7 mouse cellular contexts compared by ENCODE assay signal in genomic region chr4:55843727-55844401, GRCm38 (mm10).
DNase-seq lines count a peak whose midpoint lies in the region; ATAC-seq lines count a peak whose summit lies in the region.

No protein-coding gene starts in this region.

- H3K27me3 ChIP-seq in embryonic facial prominence, embryonic 13.5 days: no peaks in the 10 kb centered on the region
- H3K27me3 ChIP-seq in intestine, embryonic 15.5 days (replicated peaks): no peaks in the 10 kb centered on the region
- H3K27me3 ChIP-seq in stomach, embryonic 14.5 days (ENCODE audit: control insufficient read depth, insufficient read depth, low read length): no peaks in the 10 kb centered on the region

- H3K9ac ChIP-seq in embryonic facial prominence, embryonic 13.5 days: no peak overlapping the region
- no peak overlapping the region for H3K9ac ChIP-seq in intestine, embryonic 15.5 days
- H3K9ac ChIP-seq in stomach, embryonic 14.5 days (replicated peaks; ENCODE audit: low read depth, low read length): no peak overlapping the region

- no peak overlapping the region; the same call in 1 of the 2 replicates for H3K4me2 ChIP-seq in embryonic facial prominence, embryonic 13.5 days
- 0 out of 2 replicates have a peak overlapping the region, but pooled peaks have one; percentile 4 for H3K4me2 ChIP-seq in intestine, embryonic 15.5 days (replicated peaks)
- no peak overlapping the region for H3K4me2 ChIP-seq in stomach, embryonic 14.5 days (replicated peaks; ENCODE audit: low read depth, low read length)

- H3K4me3 ChIP-seq in embryonic facial prominence, embryonic 13.5 days: no peak overlapping the region
- H3K4me3 ChIP-seq in intestine, embryonic 15.5 days (replicated peaks): no peak overlapping the region
- H3K4me3 ChIP-seq in stomach, embryonic 14.5 days (ENCODE audit: low read depth, low read length): no peak overlapping the region

- no peaks in the 10 kb centered on the region for H3K36me3 ChIP-seq in embryonic facial prominence, embryonic 13.5 days
- no peaks in the 10 kb centered on the region for H3K36me3 ChIP-seq in intestine, embryonic 15.5 days
- H3K36me3 ChIP-seq in stomach, embryonic 14.5 days (ENCODE audit: control insufficient read depth, insufficient read depth, low read length): no peaks in the 10 kb centered on the region

- no peak for ATAC-seq in embryonic facial prominence, embryonic 13.5 days (ENCODE audit: insufficient number of reproducible peaks, insufficient read depth, low FRiP score, low TSS enrichment, low read depth)
- peak; percentile 85 for ATAC-seq in intestine, embryonic 15.5 days
- ATAC-seq in stomach, embryonic 14.5 days (ENCODE audit: insufficient number of reproducible peaks, insufficient read depth, low FRiP score, low read depth): peak; percentile 82; the same call in 1 of the 2 replicates

- intact Hi-C loops in left cerebral cortex, postnatal 4 days (cut with DNase I): no loop called here

- peaks cover 25% of the 10 kb centered on the region for H3K4me1 ChIP-seq in embryonic facial prominence, embryonic 13.5 days
- H3K4me1 ChIP-seq in intestine, embryonic 15.5 days (replicated peaks): peaks cover 8% of the 10 kb centered on the region
- peaks cover 3% of the 10 kb centered on the region; the same call in 1 of the 2 replicates for H3K4me1 ChIP-seq in stomach, embryonic 14.5 days (ENCODE audit: control insufficient read depth, insufficient read depth, low read length)

- no peaks in the 10 kb centered on the region for H3K9me3 ChIP-seq in embryonic facial prominence, embryonic 13.5 days
- no peaks in the 10 kb centered on the region for H3K9me3 ChIP-seq in intestine, embryonic 15.5 days
- H3K9me3 ChIP-seq in stomach, embryonic 14.5 days (ENCODE audit: control insufficient read depth, low read depth, low read length): no peaks in the 10 kb centered on the region

- peak; percentile 25 for DNase-seq in left cerebral cortex, postnatal 4 days
- no peak for DNase-seq in left cerebral cortex, adult 9 months (ENCODE audit: low spot score in 2 of 2)
- DNase-seq in spleen, postnatal 4 days (ENCODE audit: low spot score in 2 of 2): no peak
- no peak for DNase-seq in thymus, postnatal 10 days (ENCODE audit: low spot score in 2 of 2)

- peak overlapping the region; percentile 68; the same call in 1 of the 2 replicates for H3K27ac ChIP-seq in embryonic facial prominence, embryonic 13.5 days
- H3K27ac ChIP-seq in intestine, embryonic 15.5 days: peak overlapping the region; percentile 32; the same call in 1 of the 2 replicates
- peak overlapping the region; percentile 56 for H3K27ac ChIP-seq in stomach, embryonic 14.5 days (ENCODE audit: low read length)

- 46% methylated on average over 12 of the region's 12 CpGs for WGBS in embryonic facial prominence, embryonic 13.5 days
- 43% methylated on average over 12 of the region's 12 CpGs for WGBS in intestine, embryonic 15.5 days
- 22% methylated on average over 12 of the region's 12 CpGs for WGBS in stomach, embryonic 14.5 days
